Mouse (Mus musculus) liver, embryonic 11.5 days (tissue): ENCODE measurements at regions not wholly inside any gene's neighbourhood (a gene's known extent, or its start where the extent isn't known, plus 50 kb on each side); places are given as distances from the start of the nearest gene placed in this dataset.

Source experiments
- ATAC-seq: fragments of 200-750 bp; cut with Nextera tagmentation; replicated peaks from 2 replicates; pipeline ENCODE4 v1.8.0; 2017; ENCODE audit warnings: moderate number of reproducible peaks, mild to moderate bottlenecking, moderate TSS enrichment, moderate library complexity; ENCODE audit not compliant: low FRiP score
- DNase-seq: peaks from one replicate; pipeline ENCODE4 v3.0.0-alpha.2; 2017; ENCODE audit warnings: low spot score
- H3K27ac ChIP-seq: fragments of 300-500 bp; sonication (generic); 2 replicates; pipeline ENCODE4 v1.5.1; 2014; ENCODE audit warnings: mild to moderate bottlenecking, low read depth, low read length, control low read depth
- H3K27me3 ChIP-seq: fragments of 300-500 bp; sonication (generic); replicated peaks from 2 replicates; pipeline ENCODE4 v1.6.1; 2014; ENCODE audit warnings: low read length, mixed read lengths; ENCODE audit not compliant: control insufficient read depth, insufficient read depth
- H3K36me3 ChIP-seq: fragments of 300-500 bp; sonication (generic); 2 replicates; pipeline ENCODE4 v1.6.1; 2014; ENCODE audit warnings: mild to moderate bottlenecking, low read length, moderate library complexity, mixed read lengths; ENCODE audit not compliant: control insufficient read depth, insufficient read depth
- H3K4me1 ChIP-seq: fragments of 300-500 bp; sonication (generic); replicated peaks from 2 replicates; pipeline ENCODE4 v1.6.1; 2014; ENCODE audit warnings: low read length, mixed read lengths; ENCODE audit not compliant: control insufficient read depth, insufficient read depth
- H3K4me2 ChIP-seq: fragments of 300-500 bp; sonication (generic); 2 replicates; pipeline ENCODE4 v1.6.1; 2014; ENCODE audit warnings: mild to moderate bottlenecking, control low read depth, moderate library complexity
- H3K4me3 ChIP-seq: fragments of 300-500 bp; sonication (generic); 2 replicates; pipeline ENCODE4 v1.5.1; 2014; ENCODE audit warnings: low read depth, low read length, control low read depth
- H3K9ac ChIP-seq: fragments of 300-500 bp; sonication (generic); 2 replicates; pipeline ENCODE4 v1.6.1; 2014; ENCODE audit warnings: low read depth, low read length, control low read depth
- H3K9me3 ChIP-seq: fragments of 300-500 bp; sonication (generic); 2 replicates; pipeline ENCODE4 v1.6.1; 2016; ENCODE audit warnings: low read length, inconsistent platforms, mixed read lengths; ENCODE audit not compliant: control insufficient read depth
- WGBS: fragments of 180-500 bp; shearing (Covaris S2); extraction: QIAGEN DNeasy Blood & Tissue Kit; methylation state at CpG from one replicate; pipeline ENCODE4 v1.1.7; 2014; 5-methylcytosine and 5-hydroxymethylcytosine counted together

- WGBS = 90% methylated on average over 4 of the region's 4 CpGs
- Histone ChIP-seq H3K4me2 (no peak overlapping the region), H3K9me3 (no peaks in the 10 kb centered on the region), H3K9ac (no peak overlapping the region), H3K27me3 (no peaks in the 10 kb centered on the region), H3K4me1 (no peaks in the 10 kb centered on the region), H3K4me3 (no peak overlapping the region), H3K36me3 (no peaks in the 10 kb centered on the region), H3K27ac (no peak overlapping the region)
- ATAC-seq (no peak), DNase-seq (no peak)
Measured at GRCm38 (mm10) chr14:105385119-105385518, 126.7 kb downstream of the Ndfip2 start.

- Histone ChIP-seq H3K36me3 (no peaks in the 10 kb centered on the region), H3K4me3 (no peak overlapping the region), H3K9me3 (no peaks in the 10 kb centered on the region), H3K4me2 (no peak overlapping the region), H3K27me3 (no peaks in the 10 kb centered on the region), H3K9ac (no peak overlapping the region), H3K27ac (no peak overlapping the region), H3K4me1 (no peaks in the 10 kb centered on the region)
- ATAC-seq = no peak
- no peak for DNase-seq
- whole genome bisulfite sequencing = 61% methylated on average over 5 of the region's 5 CpGs
Measured at GRCm38 (mm10) chr14:105383382-105383781, 125.0 kb downstream of the Ndfip2 start.

GRCm38 (mm10) chr14:105380101-105380500, 121.7 kb downstream of the Ndfip2 start:
- WGBS = 85% methylated on average over 4 of the region's 4 CpGs
- no peaks in the 10 kb centered on the region for H3K9me3 ChIP-seq

GRCm38 (mm10) chr14:105377770-105378169, 119.4 kb downstream of the Ndfip2 start:
- H3K4me3 ChIP-seq = no peak overlapping the region
- H3K36me3 ChIP-seq = no peaks in the 10 kb centered on the region
- H3K27ac ChIP-seq = no peak overlapping the region
- H3K4me2 ChIP-seq = no peak overlapping the region
- DNase-seq = no peak
- no peak; the same call in 1 of the 2 replicates for ATAC-seq
- no peaks in the 10 kb centered on the region for H3K27me3 ChIP-seq
- no peak overlapping the region for H3K9ac ChIP-seq
- H3K4me1 ChIP-seq = no peaks in the 10 kb centered on the region
- WGBS = 43% methylated on average over 5 of the region's 5 CpGs
- no peaks in the 10 kb centered on the region for H3K9me3 ChIP-seq

More at GRCm38 (mm10) chr14:105380101-105380500, 121.7 kb downstream of the Ndfip2 start:
- ATAC-seq (no peak), DNase-seq (no peak)
- Histone ChIP-seq H3K4me3 (no peak overlapping the region), H3K9ac (no peak overlapping the region), H3K4me1 (no peaks in the 10 kb centered on the region), H3K4me2 (no peak overlapping the region), H3K27ac (no peak overlapping the region), H3K27me3 (no peaks in the 10 kb centered on the region), H3K36me3 (no peaks in the 10 kb centered on the region)

- Histone ChIP-seq H3K9me3 (no peaks in the 10 kb centered on the region), H3K4me1 (no peaks in the 10 kb centered on the region), H3K4me3 (no peak overlapping the region), H3K27ac (no peak overlapping the region), H3K4me2 (no peak overlapping the region), H3K27me3 (no peaks in the 10 kb centered on the region), H3K9ac (no peak overlapping the region), H3K36me3 (no peaks in the 10 kb centered on the region)
- WGBS = 59% methylated on average over 4 of the region's 4 CpGs
- DNase-seq (no peak), ATAC-seq (no peak)
Measured at GRCm38 (mm10) chr14:105377035-105377621, 118.8 kb downstream of the Ndfip2 start.

- Histone ChIP-seq H3K27me3 (no peaks in the 10 kb centered on the region), H3K36me3 (no peaks in the 10 kb centered on the region), H3K27ac (no peak overlapping the region), H3K4me1 (no peaks in the 10 kb centered on the region), H3K9ac (no peak overlapping the region), H3K9me3 (no peaks in the 10 kb centered on the region), H3K4me2 (no peak overlapping the region), H3K4me3 (no peak overlapping the region)
- DNase-seq (no peak), ATAC-seq (no peak)
- 79% methylated on average over 5 of the region's 5 CpGs for WGBS
Measured at GRCm38 (mm10) chr14:105369637-105370435, 111.5 kb downstream of the Ndfip2 start.

- H3K4me1 ChIP-seq = no peaks in the 10 kb centered on the region
- no peaks in the 10 kb centered on the region for H3K9me3 ChIP-seq
- no peak overlapping the region for H3K27ac ChIP-seq
- no peak for DNase-seq
- ATAC-seq = no peak
- H3K9ac ChIP-seq = no peak overlapping the region
- no peak overlapping the region for H3K4me3 ChIP-seq
- H3K4me2 ChIP-seq = no peak overlapping the region
- H3K27me3 ChIP-seq = no peaks in the 10 kb centered on the region
- 46% methylated on average over 6 of the region's 6 CpGs for WGBS
- no peaks in the 10 kb centered on the region for H3K36me3 ChIP-seq
Measured at GRCm38 (mm10) chr14:105360530-105360929, 102.2 kb downstream of the Ndfip2 start.

- H3K27ac ChIP-seq = no peak overlapping the region
- WGBS = 76% methylated on average over 3 of the region's 3 CpGs
- H3K9ac ChIP-seq = no peak overlapping the region
- H3K4me1 ChIP-seq = no peaks in the 10 kb centered on the region
- ATAC-seq (no peak), DNase-seq (no peak)
- no peaks in the 10 kb centered on the region for H3K27me3 ChIP-seq
- H3K4me2 ChIP-seq = no peak overlapping the region
- no peaks in the 10 kb centered on the region for H3K36me3 ChIP-seq
- no peak overlapping the region for H3K4me3 ChIP-seq
- no peaks in the 10 kb centered on the region for H3K9me3 ChIP-seq
Measured at GRCm38 (mm10) chr14:105359829-105360228, 101.5 kb downstream of the Ndfip2 start.
